Mouse (Mus musculus): ENCODE data around the gene Zfp459.
A peak's percentile ranks its signal among the peaks of the same experiment; 100 is the strongest.
"Not testable (repeated sequence)": the region's sequence is repeated elsewhere in the genome, so short reads cannot be mapped to it uniquely, and the experiment has no call there.

Zfp459 gene

DNA sequence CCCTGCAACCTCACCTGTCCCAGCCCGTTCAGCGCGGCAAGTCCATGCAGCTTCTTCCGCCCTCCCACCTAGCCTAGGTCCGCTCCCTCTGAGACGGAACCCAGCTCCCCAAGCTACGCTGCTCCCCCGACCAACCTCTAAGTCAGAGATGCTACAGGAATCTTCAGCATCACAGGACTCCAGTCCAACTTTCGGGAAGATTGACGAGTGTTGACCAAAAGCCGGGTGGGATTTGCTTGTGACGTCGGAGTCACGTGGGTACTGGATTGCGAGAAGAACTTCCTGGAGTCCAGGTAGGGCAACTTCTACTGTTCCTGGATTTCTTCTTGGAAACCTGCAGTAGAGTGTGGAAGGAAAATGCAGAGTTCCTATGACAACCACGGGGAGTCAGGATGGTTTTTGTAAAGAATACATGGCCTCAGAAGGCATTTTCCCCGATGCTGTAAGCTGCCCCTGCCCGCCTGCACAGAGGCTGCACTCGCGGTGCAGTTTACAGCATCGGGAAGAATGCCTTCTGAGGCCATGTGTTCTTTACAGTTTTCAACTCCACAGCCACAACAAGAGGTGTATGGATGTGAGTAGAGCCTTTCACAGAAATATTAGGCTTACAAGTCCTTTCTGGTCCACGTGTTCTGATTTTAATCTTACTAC lies at the start of gene Zfp459:
Zfp459 (minus strand) TSS at position 212 of the 651 bp plus-strand sequence.
- DNase-seq (ENCODE audit: inconsistent age in 2 of 2, low spot score in 1 of 2) = peak; percentile 50 to 80

DNA sequence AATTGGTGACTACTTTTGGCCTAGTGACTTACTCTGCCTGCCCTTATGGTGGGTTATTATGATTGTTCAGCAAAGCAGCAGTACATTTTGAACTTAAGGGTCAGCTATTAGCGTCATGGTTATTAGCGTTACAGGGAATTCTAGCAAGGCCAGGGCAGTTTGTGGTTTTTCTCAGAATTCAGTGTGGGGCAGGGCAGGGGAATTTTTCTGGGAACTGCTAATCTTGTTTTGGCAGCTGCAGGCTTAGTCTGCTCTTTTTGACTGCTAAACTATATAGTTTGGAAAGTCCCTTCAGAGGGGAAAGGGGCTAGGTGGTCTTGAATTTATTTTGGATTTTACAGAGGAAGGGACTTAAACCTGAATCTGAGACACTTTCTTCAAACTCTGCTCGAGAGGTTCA lies 48.1 kb upstream of the Zfp459 start:
- no peak for DNase-seq (ENCODE audit: inconsistent age in 2 of 2, low spot score in 1 of 2)

- DNase-seq (ENCODE audit: inconsistent age in 2 of 2, low spot score in 1 of 2) = not testable (repeated sequence)
Observed at GRCm38 (mm10) chr13:67463506-67464185, 42.4 kb upstream of the Zfp459 start.

- DNase-seq (ENCODE audit: inconsistent age in 2 of 2, low spot score in 1 of 2) = peak in 1 of 2 experiments; percentile 30
Observed at GRCm38 (mm10) chr13:67452021-67452309, 30.7 kb upstream of the Zfp459 start.

GRCm38 (mm10) chr13:67451172-67452020 lies 30.2 kb upstream of the Zfp459 start, which contains the start of gene Zfp874a:
TSS of gene Zfp874a (minus strand) at chr13:67451624.
- DNase-seq (ENCODE audit: inconsistent age in 2 of 2, low spot score in 1 of 2) = peak; percentile 91 to 96

GRCm38 (mm10) chr13:67437095-67437494 lies 15.9 kb upstream of the Zfp459 start:
- not testable (repeated sequence) for DNase-seq (ENCODE audit: inconsistent age in 2 of 2, low spot score in 1 of 2)

GRCm38 (mm10) chr13:67428116-67428515 lies 6.9 kb upstream of the Zfp459 start:
- peak; percentile 86 to 91 for DNase-seq (ENCODE audit: inconsistent age in 2 of 2, low spot score in 1 of 2)

DNA sequence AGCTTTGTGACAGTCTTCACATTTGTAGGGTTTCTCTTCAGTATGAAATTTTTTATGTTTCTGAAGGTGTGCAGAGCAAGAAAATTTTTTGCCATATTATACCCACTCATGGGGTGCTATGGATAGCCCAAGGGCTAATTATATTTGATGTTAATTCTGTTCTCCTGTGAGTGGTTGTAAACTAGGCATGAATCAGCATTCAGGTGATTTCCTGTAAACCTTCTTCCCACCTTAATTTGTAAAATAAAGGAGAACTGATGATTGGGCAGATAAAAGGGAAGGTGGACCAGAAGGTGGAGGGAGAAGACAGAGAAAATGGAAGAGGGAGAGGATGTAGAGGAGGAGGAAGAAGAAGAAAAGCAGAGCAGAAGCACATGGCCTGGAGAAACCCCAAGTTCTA lies 4.5 kb upstream of the Zfp459 start:
- not testable (repeated sequence) for DNase-seq (ENCODE audit: inconsistent age in 2 of 2, low spot score in 1 of 2)

GRCm38 (mm10) chr13:67422532-67422931 lies 1.3 kb upstream of the Zfp459 start:
- DNase-seq (ENCODE audit: inconsistent age in 2 of 2, low spot score in 1 of 2) = not testable (repeated sequence)

GRCm38 (mm10) chr13:67420558-67421206 lies 536 bp downstream of the Zfp459 start:
- DNase-seq (ENCODE audit: inconsistent age in 2 of 2, low spot score in 1 of 2) = no peak

GRCm38 (mm10) chr13:67416811-67417210 lies 4.4 kb downstream of the Zfp459 start:
- no peak for DNase-seq (ENCODE audit: inconsistent age in 2 of 2, low spot score in 1 of 2)

DNA sequence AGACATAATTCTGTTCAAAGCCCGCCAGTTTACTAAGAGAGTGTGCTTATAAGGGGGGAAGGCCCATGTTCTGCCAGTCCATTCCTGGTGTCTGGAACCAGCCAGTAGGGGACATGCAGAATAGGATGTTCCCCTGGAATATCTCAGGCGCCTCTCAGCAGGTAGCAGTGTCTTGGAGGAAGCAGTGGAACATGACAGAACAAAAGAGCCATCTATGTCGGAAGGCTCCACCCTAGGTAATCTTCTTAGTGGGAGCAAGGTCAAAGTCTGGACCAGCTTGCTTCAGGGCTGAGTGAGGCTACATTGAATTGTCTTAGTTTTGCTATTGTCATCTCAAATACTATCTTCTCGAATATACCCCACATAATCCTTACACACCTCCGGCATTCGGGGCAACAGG lies 5.5 kb downstream of the Zfp459 start:
- no peak for DNase-seq (ENCODE audit: inconsistent age in 2 of 2, low spot score in 1 of 2)

GRCm38 (mm10) chr13:67413634-67414033 lies 7.6 kb downstream of the Zfp459 start:
- DNase-seq (ENCODE audit: inconsistent age in 2 of 2, low spot score in 1 of 2) = peak in 1 of 2 experiments; percentile 50

DNA sequence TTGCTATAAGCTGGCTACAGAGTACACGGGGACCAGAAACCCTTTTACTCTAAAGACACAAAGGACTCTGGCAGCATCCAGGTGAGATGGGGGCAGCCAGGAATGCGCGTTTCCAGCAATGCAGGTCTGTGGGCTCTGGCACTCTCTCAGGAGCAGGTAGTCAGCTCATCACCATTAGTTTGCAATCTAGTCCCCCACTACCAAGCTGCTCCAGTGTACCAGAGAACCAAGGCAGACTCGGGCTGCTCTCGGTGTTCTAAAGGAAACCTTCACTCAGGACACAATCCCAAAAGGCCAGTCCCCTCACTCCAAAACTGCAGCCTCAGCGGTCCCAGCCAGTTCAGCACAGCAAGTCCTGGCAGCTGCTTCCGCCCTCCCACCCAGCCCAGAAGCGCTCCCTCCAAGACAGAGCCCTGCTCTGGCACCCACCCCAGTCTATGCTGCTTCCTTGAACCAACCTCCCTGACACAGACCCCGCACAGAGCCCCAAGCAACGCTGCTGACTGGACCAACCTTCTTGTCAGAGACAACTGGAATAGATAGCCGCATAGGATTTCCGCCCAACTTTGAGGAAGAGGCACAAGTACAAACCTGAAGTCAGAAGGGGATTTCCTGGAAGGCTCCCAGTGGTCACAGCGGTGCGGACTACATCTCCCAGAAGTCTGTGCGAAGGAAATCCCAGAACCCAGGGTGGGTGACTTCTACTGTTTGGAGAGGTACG lies 21.9 kb downstream of the Zfp459 start, which contains the start of gene Zfp429:
Zfp429 (minus strand) TSS at position 637 of the 721 bp plus-strand sequence.
- DNase-seq (ENCODE audit: inconsistent age in 2 of 2, low spot score in 1 of 2) = peak; percentile 75 to 92

- not testable (repeated sequence) for DNase-seq (ENCODE audit: inconsistent age in 2 of 2, low spot score in 1 of 2)
Observed at GRCm38 (mm10) chr13:67376255-67376654, 45.0 kb downstream of the Zfp459 start.

GRCm38 (mm10) chr13:67375050-67375911 lies 45.9 kb downstream of the Zfp459 start, which contains the start of the genes Gm28041 and Zfp456:
TSS of gene Gm28041 (minus strand) at chr13:67375733.
TSS of gene Zfp456 (minus strand) at chr13:67375810.
- DNase-seq (ENCODE audit: inconsistent age in 2 of 2, low spot score in 1 of 2) = peak; percentile 72 to 90

DNA sequence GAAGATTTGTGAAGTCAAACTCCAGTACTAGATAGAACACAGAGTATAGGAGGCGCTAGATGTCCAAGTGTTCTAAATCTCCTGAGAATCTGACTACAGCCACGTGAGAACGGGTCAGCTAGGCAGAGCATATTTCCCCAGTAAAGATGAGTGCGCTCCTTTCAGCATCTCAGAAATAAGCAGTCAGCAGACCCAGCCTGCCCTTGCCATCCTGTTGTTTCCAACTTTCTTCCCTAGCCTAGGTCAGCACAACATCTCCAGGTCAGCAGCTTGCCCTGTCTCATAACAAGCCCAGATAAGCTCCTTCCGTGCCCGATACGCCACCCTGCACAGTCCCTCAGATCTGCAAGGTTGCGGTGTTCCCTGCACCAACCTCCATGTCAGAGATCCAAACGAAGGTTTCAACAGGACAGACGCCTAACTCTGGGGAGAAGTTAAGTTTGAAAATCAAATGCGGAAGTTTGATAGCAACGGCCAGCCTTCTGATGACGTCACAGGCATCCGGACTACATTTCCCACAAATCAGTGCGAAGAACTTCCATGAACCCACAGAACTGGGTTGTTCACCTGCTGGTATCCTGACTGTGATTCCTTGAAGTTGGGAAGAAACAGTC lies 61.0 kb downstream of the Zfp459 start, which contains the start of the genes Gm28044 and Zfp953:
Gm28044 (minus strand) TSS at position 406 of the 614 bp plus-strand sequence.
Zfp953 (minus strand) TSS at position 475 of the 614 bp plus-strand sequence.
- DNase-seq (ENCODE audit: inconsistent age in 2 of 2, low spot score in 1 of 2) = peak; percentile 88 to 97

Data from adrenal gland, adult (tissue).